Mouse (Mus musculus) liver, embryonic 16.5 days (tissue): Measurements from ENCODE around the gene Epha2. TPM values are rescaled to one million over a fixed set of nuclear protein-coding genes. Genes with fewer than 3 reads are reported as not detected.

Experiments used
- ATAC-seq: fragments of 200-750 bp; cut with Nextera tagmentation; 2 replicates; pipeline ENCODE4 v1.8.0; 2017; ENCODE audit warnings: low read depth, mild to moderate bottlenecking, moderate number of reproducible peaks, moderate library complexity
- H3K27ac ChIP-seq: fragments of 300-500 bp; sonication (generic); 2 replicates; pipeline ENCODE4 v1.5.1; 2014; ENCODE audit warnings: mild to moderate bottlenecking, low read length
- H3K27me3 ChIP-seq: fragments of 300-500 bp; sonication (generic); 2 replicates; pipeline ENCODE4 v1.6.1; 2014; ENCODE audit warnings: low read depth, low read length, mixed read lengths; ENCODE audit not compliant: control insufficient read depth, insufficient read depth
- H3K36me3 ChIP-seq: fragments of 300-500 bp; sonication (generic); 2 replicates; pipeline ENCODE4 v1.6.1; 2014; ENCODE audit warnings: mild to moderate bottlenecking; ENCODE audit not compliant: control insufficient read depth, insufficient read depth
- H3K4me1 ChIP-seq: fragments of 300-500 bp; sonication (generic); 2 replicates; pipeline ENCODE4 v1.6.1; 2014; ENCODE audit warnings: low read depth, low read length, mixed read lengths; ENCODE audit not compliant: control insufficient read depth
- H3K4me2 ChIP-seq: fragments of 300-500 bp; sonication (generic); 2 replicates; pipeline ENCODE4 v1.6.1; 2014; ENCODE audit warnings: low read depth, low read length, mixed read lengths
- H3K4me3 ChIP-seq: fragments of 300-500 bp; sonication (generic); 2 replicates; pipeline ENCODE4 v1.5.1; 2014; ENCODE audit warnings: low read depth, mild to moderate bottlenecking, low read length
- H3K9ac ChIP-seq: fragments of 300-500 bp; sonication (generic); 2 replicates; pipeline ENCODE4 v1.6.1; 2014; ENCODE audit warnings: low read depth, low read length
- H3K9me3 ChIP-seq: fragments of 300-500 bp; sonication (generic); replicated peaks from 2 replicates; pipeline ENCODE4 v1.6.1; 2016; ENCODE audit warnings: low read length; ENCODE audit not compliant: control insufficient read depth
- WGBS: fragments of 180-500 bp; shearing (Covaris S2); extraction: QIAGEN DNeasy Blood & Tissue Kit; methylation state at CpG from one replicate; pipeline ENCODE4 v1.1.7; 2014; ENCODE audit not compliant: insufficient replicate concordance; 5-methylcytosine and 5-hydroxymethylcytosine counted together
- polyA plus RNA-seq: library from polyadenylated mRNA; unstranded; fragments of >200 nt; fragmentation: Nextera tagmentation; extraction: Ambion mirVana; gene quantifications from 2 replicates; pipeline ENCODE4 v1.2.1, GENCODE M21; 2015

Epha2 gene
- polyA plus RNA-seq, 1 experiment from 2014 or later: 0.53 TPM

DNA sequence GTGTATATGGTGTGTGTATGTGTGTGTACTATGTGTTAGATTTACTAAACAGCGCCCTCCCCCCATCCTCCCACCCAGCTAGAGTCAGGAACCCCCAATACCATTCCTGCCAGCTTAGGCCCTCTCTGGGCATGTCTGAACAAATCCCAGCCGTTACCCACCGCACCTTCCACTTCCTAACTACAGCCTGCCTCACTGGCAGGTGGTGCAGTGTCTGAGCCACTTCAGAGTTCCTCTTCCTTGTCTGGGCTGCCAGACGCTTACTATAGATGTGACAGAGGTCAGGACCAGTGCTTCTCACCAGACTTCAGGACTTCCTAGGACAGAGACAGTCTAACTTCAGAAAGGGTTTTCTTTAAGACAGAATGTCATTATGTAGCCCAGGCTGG, 3.2 kb downstream of the Epha2 start:
- H3K4me2 ChIP-seq: no peak overlapping the region
- no peaks in the 10 kb centered on the region for H3K36me3 ChIP-seq
- WGBS: 33% methylated on average over 4 of the region's 4 CpGs
- H3K27ac ChIP-seq: no peak overlapping the region
- no peaks in the 10 kb centered on the region for H3K9me3 ChIP-seq
- no peak overlapping the region for H3K4me3 ChIP-seq
- H3K4me1 ChIP-seq: no peaks in the 10 kb centered on the region; the same call in none of the 2 replicates
- ATAC-seq: no peak
- H3K27me3 ChIP-seq: peaks cover 38% of the 10 kb centered on the region
- no peak overlapping the region for H3K9ac ChIP-seq

GRCm38 (mm10) chr4:141306057-141306456, 5.0 kb downstream of the Epha2 start:
- Histone ChIP-seq H3K9me3 (no peaks in the 10 kb centered on the region), H3K27me3 (peaks cover 22% of the 10 kb centered on the region), H3K4me1 (peaks cover 8% of the 10 kb centered on the region), H3K4me2 (no peak overlapping the region), H3K36me3 (no peaks in the 10 kb centered on the region), H3K27ac (no peak overlapping the region), H3K4me3 (no peak overlapping the region), H3K9ac (no peak overlapping the region)
- ATAC-seq: no peak
- 50% methylated on average over 8 of the region's 8 CpGs for WGBS

DNA sequence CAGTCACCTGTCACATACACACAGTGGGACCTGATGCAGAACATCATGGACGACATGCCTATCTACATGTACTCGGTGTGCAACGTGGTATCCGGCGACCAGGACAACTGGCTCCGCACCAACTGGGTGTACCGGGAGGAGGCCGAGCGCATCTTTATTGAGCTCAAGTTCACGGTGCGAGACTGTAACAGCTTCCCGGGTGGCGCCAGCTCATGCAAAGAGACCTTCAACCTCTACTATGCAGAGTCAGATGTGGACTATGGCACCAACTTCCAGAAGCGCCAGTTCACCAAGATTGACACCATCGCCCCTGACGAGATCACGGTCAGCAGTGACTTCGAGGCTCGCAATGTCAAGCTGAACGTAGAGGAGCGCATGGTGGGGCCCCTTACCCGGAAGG, 7.3 kb downstream of the Epha2 start:
- H3K4me2 ChIP-seq: no peak overlapping the region
- H3K36me3 ChIP-seq: no peaks in the 10 kb centered on the region
- no peak overlapping the region for H3K4me3 ChIP-seq
- H3K9me3 ChIP-seq: no peaks in the 10 kb centered on the region
- peaks cover 18% of the 10 kb centered on the region for H3K4me1 ChIP-seq
- H3K27ac ChIP-seq: no peak overlapping the region
- no peak for ATAC-seq
- WGBS: 82% methylated on average over 22 of the region's 22 CpGs
- peaks cover under 1% of the 10 kb centered on the region; the same call in 1 of the 2 replicates for H3K27me3 ChIP-seq
- H3K9ac ChIP-seq: no peak overlapping the region

- Histone ChIP-seq H3K4me3 (no peak overlapping the region), H3K36me3 (no peaks in the 10 kb centered on the region), H3K4me1 (peaks cover 18% of the 10 kb centered on the region), H3K27me3 (no peaks in the 10 kb centered on the region), H3K9ac (no peak overlapping the region), H3K27ac (peak overlapping the region; percentile 13; the same call in 1 of the 2 replicates), H3K4me2 (no peak overlapping the region), H3K9me3 (no peaks in the 10 kb centered on the region)
- 80% methylated on average over 34 of the region's 34 CpGs for WGBS
- no peak for ATAC-seq
These were observed 8.1 kb downstream of the Epha2 start for GRCm38 (mm10) chr4:141308857-141309772.

- peak overlapping the region; percentile 13; the same call in 1 of the 2 replicates for H3K27ac ChIP-seq
These were observed 8.7 kb downstream of the Epha2 start for GRCm38 (mm10) chr4:141309773-141310145.

DNA sequence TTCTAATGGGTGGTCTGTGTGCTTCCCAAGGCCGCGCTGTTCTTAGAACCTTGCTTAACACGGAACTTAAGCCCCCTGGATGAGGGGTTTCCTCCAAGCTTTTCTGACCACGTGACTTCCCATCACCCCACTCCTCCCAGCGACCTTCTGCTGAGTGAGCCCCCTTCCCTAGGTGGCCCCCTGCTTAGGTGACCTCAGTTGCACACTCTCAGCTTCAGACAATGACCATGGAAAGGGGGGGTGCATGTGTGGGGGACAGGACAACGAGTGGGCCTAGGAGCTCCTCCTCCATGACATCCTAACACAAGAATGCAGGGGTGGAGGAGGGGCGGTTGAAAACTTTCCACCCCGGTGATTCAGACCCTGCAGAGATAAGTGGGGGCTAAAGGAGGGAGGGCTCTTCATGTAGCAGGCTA, 9.2 kb downstream of the Epha2 start:
- no peak overlapping the region for H3K9ac ChIP-seq
- H3K9me3 ChIP-seq: no peaks in the 10 kb centered on the region
- no peaks in the 10 kb centered on the region for H3K36me3 ChIP-seq
- no peak overlapping the region for H3K4me2 ChIP-seq
- peak overlapping the region; percentile 13 for H3K27ac ChIP-seq
- WGBS: 26% methylated on average over 8 of the region's 8 CpGs
- no peak overlapping the region for H3K4me3 ChIP-seq
- H3K4me1 ChIP-seq: peaks cover 18% of the 10 kb centered on the region
- peak; percentile 36 for ATAC-seq
- H3K27me3 ChIP-seq: no peaks in the 10 kb centered on the region

More at GRCm38 (mm10) chr4:141309773-141310145, 8.7 kb downstream of the Epha2 start:
- Histone ChIP-seq H3K9ac (no peak overlapping the region), H3K4me2 (no peak overlapping the region), H3K4me1 (peaks cover 18% of the 10 kb centered on the region), H3K4me3 (no peak overlapping the region), H3K27me3 (no peaks in the 10 kb centered on the region), H3K9me3 (no peaks in the 10 kb centered on the region), H3K36me3 (no peaks in the 10 kb centered on the region)
- 54% methylated on average over 10 of the region's 10 CpGs for WGBS
- ATAC-seq: peak; percentile 57

- no peak overlapping the region for H3K4me2 ChIP-seq
- no peak for ATAC-seq
- H3K27me3 ChIP-seq: no peaks in the 10 kb centered on the region
- H3K27ac ChIP-seq: no peak overlapping the region
- WGBS: 41% methylated on average over 7 of the region's 7 CpGs
- no peaks in the 10 kb centered on the region for H3K36me3 ChIP-seq
- H3K4me3 ChIP-seq: no peak overlapping the region
- no peak overlapping the region for H3K9ac ChIP-seq
- no peaks in the 10 kb centered on the region for H3K9me3 ChIP-seq
- peaks cover 18% of the 10 kb centered on the region for H3K4me1 ChIP-seq
These were observed 10.0 kb downstream of the Epha2 start for GRCm38 (mm10) chr4:141311078-141311477.

- Histone ChIP-seq H3K9me3 (no peaks in the 10 kb centered on the region), H3K4me2 (no peak overlapping the region), H3K27me3 (no peaks in the 10 kb centered on the region), H3K4me1 (peaks cover 18% of the 10 kb centered on the region), H3K36me3 (no peaks in the 10 kb centered on the region), H3K27ac (no peak overlapping the region), H3K9ac (no peak overlapping the region), H3K4me3 (no peak overlapping the region)
- 55% methylated on average over 6 of the region's 6 CpGs for WGBS
- ATAC-seq: no peak
These were observed 10.5 kb downstream of the Epha2 start for GRCm38 (mm10) chr4:141311506-141311905.

DNA sequence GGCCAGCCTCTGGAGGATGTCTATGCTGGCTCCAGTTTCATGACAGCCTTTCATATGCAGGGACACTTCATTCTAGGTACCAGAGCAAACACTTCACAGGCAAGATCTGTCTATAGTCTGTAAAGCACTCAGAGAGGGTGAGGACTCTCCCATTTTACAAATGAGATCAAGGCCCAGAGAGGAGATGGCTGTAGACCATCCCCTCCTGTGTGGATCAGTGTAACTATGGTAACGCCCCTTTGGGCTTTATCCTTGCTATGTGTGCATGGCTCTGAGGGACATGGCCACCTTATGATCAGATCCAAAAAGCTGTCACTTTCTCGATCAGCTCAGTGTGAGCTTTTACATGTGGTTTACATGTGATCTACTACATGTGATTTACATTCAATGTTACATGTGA, 10.9 kb downstream of the Epha2 start:
- H3K9me3 ChIP-seq: no peaks in the 10 kb centered on the region
- no peak overlapping the region for H3K4me3 ChIP-seq
- H3K4me1 ChIP-seq: peaks cover 18% of the 10 kb centered on the region
- H3K27ac ChIP-seq: no peak overlapping the region
- no peaks in the 10 kb centered on the region for H3K36me3 ChIP-seq
- H3K4me2 ChIP-seq: no peak overlapping the region
- WGBS: 52% methylated on average over 2 of the region's 2 CpGs
- no peak overlapping the region for H3K9ac ChIP-seq
- no peaks in the 10 kb centered on the region for H3K27me3 ChIP-seq
- no peak for ATAC-seq
